Mouse (Mus musculus) kidney, adult 2 months (tissue): ENCODE measurements around the gene Gkap1.

Experiments used
- CTCF ChIP-seq: fragments of 200-500 bp; conservative IDR thresholded peaks from 2 replicates; pipeline ENCODE4 v1.5.1; 2011; ENCODE audit warnings: low read depth, mild to moderate bottlenecking, control low read depth, low read length, moderate library complexity, mixed read lengths; ENCODE audit not compliant: insufficient read depth, insufficient read length
- POLR2A ChIP-seq: fragments of 200-500 bp; IDR thresholded peaks from one replicate; pipeline ENCODE4 v1.6.1; 2011; ENCODE audit warnings: low read depth, low read length, control low read depth

DNA sequence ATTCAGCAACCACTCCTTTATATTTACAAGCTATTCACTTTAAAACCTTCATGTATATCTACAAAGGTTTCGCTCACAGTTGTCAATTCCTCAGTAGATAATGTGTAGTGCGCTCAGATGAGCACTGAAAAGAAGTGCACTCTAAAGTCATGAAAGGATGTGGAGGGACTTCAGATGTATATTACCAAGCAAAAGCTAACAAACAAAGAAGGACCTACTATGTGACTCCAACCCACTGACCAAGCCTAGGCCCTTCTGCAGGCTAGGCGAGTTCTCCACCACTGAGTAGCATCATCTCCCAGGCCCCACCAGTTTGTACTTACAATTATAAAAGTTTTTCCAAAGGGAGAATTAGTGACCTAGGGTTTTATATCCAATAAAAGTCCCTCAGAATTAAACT is 71.3 kb downstream of the Gkap1 start:
- TF ChIP-seq CTCF: no peak
- no peak for TF ChIP-seq POLR2A
